Mouse (Mus musculus) urinary bladder, adult 2 months (tissue): ENCODE results near the gene Pcnx. TPM values are rescaled to one million over a fixed set of nuclear protein-coding genes. Genes with fewer than 3 reads are reported as not detected.

Experiments
- DNase-seq: peaks from one replicate; pipeline ENCODE4 v3.0.0; 2022; ENCODE audit warnings: low spot score
- polyA plus RNA-seq: library from polyadenylated mRNA; depleted of rRNA; stranded (reverse); fragments of >200 nt; gene quantifications from 2 replicates; pipeline ENCODE4 v1.2.3, GENCODE M21; 2012

Pcnx gene
- polyA plus RNA-seq, 1 experiment, result 23.3 TPM

- DNase-seq, result no peak
Measured at GRCm38 (mm10) chr12:81855031-81855430, 4.8 kb upstream of the Pcnx start.

GRCm38 (mm10) chr12:81856696-81857095, 3.1 kb upstream of the Pcnx start:
- DNase-seq, result no peak

DNA sequence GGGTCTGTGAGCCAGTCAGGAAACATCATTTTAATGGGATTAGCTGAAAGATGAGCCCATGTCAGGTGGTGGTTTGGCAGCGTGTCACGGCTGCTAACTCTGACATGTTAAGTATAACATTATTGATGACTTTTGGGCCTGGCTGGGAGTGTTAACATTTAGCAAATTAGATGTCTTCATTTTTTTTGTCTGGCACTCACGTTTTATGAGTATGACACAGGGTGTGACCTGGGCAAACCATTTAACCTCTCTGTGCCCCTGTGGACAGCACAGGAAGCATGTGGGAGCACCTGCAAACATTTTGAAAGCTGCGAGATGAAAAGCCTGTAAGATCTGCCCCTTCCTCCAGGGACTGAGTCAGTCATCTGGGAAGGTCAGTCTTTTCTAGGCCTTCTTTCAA, 2.6 kb upstream of the Pcnx start:
- no peak for DNase-seq

- DNase-seq, result no peak
Measured at GRCm38 (mm10) chr12:81857978-81858569, 1.7 kb upstream of the Pcnx start.

DNA sequence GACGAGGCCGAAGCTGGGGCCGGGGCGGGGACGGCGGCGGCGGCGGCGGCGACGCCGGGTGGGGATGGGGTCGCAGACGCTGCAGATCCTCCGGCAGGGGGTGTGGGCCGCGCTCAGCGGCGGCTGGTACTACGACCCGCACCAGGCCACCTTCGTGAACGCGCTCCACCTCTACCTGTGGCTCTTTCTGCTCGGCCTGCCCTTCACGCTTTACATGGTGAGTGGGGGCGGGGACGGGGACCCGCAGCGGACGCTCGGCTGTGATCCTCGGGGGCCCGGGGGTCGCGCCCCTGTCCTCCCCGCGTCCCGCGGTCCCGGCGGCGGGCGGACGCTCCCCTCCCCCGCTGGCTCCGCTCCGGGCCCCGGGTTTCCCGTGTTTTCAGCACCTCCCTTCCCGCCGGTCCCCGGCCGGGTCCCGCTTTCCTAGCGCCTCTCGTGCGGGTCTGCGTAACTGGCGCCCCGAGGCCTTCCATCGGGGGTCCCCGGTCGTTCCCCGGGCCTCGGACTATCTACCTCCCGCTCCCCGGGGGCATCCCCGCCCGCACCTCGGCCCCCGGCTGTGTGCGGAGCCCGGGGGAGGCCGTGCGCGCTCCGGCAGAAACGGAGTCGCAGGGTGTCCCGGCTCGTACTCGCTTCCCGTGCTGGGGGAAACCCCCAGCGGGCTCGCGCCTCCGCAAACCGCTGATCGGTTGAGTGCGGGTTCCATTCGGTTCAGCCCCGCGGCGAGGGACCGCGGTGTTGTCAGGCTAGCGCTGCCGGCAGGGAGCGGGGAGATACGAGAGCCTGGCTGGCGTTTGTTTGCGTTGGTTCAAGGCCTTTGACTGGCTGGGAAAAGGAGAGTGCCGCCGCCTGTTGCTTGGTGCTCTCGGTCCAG, 722 bp downstream of the Pcnx start:
- peak; percentile 63 for DNase-seq

DNA sequence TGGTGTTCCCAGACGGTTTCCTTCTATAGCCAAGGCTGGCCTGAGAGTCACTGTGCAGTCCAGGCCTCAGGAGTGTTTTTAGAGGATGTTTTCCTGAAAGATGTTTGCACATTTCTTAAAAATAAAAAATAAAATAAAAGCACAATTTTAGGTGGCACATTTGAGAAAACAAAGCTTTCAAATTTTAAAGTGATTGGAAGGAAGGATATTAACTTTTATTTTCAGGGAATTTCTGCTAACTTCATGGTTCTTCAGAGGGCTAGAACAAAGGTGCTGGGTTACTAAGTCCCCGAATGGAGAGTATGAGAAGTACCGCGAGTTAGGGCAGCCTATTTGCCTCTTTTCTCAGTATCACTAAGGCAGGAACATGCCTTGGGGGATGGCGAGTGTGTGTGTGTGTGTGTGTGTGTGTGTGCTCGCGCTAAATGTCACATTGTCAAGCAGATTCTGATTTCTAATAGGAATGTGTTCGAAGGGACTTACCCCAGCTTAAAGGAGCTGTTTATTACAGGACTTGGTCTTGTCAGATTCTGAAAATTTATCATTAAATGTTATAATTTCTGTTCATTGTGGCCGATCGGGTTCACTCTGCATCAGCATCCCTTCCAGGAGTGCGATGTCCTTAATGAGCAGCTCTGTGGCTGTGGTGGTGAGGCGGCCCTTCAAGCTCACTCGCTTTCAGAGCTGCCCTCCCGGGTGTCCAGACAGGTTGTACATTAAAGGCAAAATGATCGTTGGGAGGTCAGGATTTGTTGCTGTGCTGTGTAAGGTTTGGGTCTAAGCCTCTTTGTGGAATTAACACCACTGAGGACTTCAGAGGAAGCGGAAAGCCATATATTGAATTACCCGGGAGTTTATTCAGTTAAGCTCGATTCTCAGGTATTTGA, 1.6 kb downstream of the Pcnx start:
- no peak for DNase-seq

DNA sequence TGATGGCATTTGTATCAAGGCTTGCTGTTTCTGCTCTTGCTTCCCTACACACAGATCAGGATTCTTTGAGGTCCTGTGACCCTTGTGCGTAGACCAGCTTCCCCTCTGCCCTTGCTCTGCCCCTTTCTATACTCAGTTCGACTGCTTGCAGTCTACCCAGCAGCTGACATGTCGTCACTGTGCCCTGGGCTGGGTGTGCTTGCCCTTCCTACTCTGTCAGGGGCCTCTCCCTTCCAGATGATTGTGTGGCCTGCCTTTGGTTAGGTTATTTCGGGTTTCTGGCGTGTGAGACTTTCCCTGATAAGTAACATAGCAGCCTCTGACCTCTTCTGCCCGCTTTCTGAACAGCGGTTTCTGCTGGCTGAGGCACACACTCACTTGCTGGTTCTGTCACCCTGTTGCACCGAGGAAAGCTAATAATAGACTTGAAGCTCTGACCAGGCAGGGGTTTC, 2.6 kb downstream of the Pcnx start:
- no peak for DNase-seq

DNA sequence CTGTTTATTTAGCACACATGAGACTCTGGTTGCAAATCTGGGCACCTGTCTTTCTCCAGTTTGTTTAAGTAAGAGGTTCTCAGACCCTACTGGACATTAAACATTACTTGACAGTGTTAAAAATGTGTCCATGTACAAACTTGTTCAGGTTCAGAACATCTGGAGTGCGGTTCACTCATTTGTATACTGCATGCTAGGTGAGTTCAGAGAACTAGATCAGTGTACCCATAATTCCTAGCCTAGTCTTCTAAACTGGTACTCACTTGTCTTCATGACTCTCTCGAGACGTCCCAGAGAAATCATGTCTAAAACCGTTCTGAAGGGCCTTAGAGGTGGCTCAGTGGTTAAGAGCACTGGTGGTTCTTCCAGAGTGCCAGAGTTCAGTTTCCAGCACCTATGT, 4.1 kb downstream of the Pcnx start:
- DNase-seq, result no peak

DNA sequence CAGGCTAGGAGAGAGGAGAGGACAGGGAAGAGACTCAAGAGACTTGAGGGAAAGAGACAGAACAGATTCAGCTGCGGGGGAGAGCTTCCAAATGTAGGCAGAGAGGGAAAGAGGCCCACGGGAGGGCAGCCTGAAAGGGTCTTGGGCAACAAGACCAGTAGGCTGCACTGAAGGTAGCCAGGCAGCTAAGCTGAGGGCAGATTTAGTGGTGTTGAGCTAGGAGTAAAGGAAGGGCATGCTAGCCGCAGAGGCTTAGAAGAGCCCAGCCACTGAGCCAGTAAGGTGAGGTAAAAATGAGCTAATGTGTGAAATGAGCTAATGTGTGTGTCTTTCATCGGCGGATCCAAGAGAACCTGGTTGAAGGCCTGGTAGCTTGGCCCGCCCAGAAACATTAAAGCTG, 5.4 kb downstream of the Pcnx start:
- no peak for DNase-seq

- DNase-seq, result no peak
Measured at GRCm38 (mm10) chr12:81867316-81867715, 7.5 kb downstream of the Pcnx start.

- no peak for DNase-seq
Measured at GRCm38 (mm10) chr12:81869205-81869940, 9.6 kb downstream of the Pcnx start.

DNA sequence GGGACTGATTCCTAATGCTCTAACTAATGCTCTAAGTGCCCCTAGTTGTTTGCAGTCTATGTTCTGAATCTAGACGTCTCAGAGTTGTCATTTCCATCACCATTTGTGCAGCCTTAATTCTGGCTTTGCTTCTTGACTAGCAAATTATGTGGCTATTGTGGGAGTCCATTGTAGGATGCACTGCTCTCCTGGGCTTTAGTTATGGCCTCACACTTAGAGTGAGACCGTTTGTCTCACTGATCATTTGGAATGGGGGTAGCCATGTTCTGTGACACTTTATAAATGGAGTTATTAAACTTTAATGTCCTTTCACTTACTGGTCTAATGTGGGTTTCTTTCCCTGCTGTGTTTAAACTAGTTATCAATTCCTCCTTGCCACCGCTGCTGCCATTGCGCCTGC, 13.5 kb downstream of the Pcnx start:
- DNase-seq, result no peak

- DNase-seq, result no peak
Measured at GRCm38 (mm10) chr12:81880161-81880560, 20.3 kb downstream of the Pcnx start.

DNA sequence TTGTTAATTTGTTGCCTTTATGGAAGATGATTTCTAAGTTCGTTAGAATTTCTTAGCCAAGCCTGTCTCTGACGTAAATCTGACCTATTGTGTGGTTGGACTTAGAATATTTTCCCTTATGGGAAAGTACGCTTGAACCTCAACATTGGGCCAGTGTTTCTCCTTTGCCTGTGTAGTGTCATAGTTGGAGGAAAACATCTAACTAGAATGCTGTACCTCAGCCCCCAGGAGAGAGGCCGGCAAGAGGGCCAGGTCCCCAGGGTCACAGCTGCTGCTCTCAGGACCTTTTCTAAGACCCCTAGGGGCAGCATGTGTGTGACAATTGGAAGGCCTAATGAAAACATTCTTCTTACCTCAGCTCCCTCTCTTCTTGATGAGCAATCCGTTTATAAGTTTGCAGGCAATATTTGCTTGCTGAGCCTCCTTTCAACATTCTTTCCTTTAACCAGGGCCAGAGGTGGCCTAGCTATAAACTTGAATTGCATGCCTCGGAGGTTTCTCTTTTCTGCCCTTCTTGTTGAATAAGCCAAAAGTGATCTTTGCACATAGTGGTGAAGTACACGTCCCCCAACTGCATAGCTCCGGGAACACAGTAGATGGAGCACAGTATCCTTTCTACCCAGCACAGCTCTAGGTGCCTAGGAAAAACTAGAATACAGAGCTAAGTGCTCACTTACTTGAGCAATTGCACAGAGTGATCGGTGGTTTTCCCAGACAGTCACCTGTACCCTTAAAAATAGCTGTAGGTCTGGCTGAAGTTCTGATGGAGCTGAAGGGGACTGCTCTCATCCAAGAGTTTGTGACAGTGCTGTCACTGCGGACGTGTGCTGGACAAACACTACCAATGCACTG, 23.7 kb downstream of the Pcnx start:
- no peak for DNase-seq

- DNase-seq, result no peak
Measured at GRCm38 (mm10) chr12:81884107-81884398, 24.2 kb downstream of the Pcnx start.

DNA sequence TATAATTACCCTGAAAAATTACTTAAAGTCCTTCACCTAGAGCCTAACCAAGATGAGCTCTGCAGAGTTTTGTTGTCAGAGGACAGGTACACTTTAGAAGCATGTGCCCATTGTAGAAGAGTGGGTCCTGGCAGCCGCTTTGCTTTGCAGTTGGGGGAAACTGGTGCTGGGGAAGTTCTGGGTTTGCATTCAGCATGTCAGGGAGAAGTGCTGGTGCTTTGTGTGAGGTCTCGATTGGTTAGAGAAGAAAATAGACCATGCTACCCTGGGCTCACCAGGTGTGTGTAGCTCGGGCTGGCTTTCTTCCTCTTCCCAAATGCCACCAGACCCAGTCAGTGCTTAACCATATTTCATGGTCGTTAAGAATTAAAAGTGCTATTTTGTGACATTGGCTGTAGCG, 25.2 kb downstream of the Pcnx start:
- no peak for DNase-seq

GRCm38 (mm10) chr12:81885982-81886381, 26.2 kb downstream of the Pcnx start:
- DNase-seq, result no peak

- DNase-seq, result no peak
Measured at GRCm38 (mm10) chr12:81888954-81889353, 29.1 kb downstream of the Pcnx start.

DNA sequence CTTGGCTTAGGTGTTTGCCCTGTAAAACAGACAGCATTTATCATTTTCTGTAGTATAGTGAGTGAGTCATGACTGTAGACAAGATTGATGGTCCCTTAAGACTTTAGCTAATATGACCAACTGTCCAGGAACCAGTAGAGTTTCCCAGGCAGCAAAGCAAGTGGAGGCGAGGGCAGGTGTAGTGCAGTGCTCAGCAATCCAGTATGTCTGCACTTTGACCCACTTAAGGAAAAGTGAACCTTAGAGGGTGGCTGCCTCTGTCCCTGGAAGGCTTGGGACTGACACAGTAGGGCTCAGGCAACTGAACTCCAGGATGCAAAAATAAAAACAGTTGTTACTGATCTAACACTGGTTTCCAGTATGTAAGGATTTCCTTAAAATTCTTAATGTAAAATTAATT, 32.1 kb downstream of the Pcnx start:
- DNase-seq, result no peak

DNA sequence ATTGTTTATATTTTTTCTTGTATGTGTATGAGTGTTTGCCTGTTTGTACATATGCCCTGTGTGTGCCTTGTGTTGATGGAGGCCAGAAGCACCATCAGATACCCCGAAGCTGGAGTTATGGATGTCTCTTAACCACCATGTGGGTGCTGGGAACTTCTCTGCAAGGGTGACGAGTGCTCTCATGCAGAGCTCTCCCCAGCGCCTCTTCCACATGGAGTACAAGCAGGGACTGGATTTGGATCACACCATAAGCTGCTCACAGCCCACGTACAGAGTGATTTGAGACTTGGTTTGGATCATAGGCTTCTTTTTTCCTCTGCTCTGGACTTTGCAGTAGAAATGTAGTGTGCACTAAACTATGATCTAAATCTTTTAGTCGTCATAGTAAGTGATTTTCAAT, 34.5 kb downstream of the Pcnx start:
- no peak for DNase-seq

- DNase-seq, result no peak
Measured at GRCm38 (mm10) chr12:81895986-81896385, 36.2 kb downstream of the Pcnx start.
